Mouse (Mus musculus) layer of hippocampus, adult 8-10 months (tissue): ENCODE measurements at regions not wholly inside any gene's neighbourhood (a gene's known extent, or its start where the extent isn't known, plus 50 kb on each side); places are given as distances from the start of the nearest gene placed in this dataset.

Source experiments
- DNase-seq, 2 experiments: peaks; one replicate each; pipeline ENCODE4 v3.0.0; 2022; ENCODE audit warnings: low spot score in 2 of 2

DNA sequence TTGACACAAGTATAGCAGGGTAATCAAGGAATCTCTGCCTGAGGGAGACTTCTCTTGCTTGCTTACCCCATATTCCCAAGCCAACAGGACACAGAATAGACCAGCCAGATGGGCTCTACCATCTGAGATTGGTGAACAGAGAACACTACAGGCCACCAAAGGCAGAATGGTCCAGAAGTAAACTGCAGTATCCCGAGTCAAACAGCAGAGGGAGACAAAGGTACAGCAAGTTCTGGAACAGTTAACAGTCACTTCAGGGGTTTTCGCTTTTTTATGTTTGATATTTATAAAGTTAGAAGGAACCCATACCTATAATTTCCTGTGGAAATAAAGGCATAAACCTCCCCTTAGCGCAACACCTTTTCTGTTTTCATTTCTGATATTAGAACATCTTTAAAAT, 325.5 kb upstream of the 9130204L05Rik start:
- DNase-seq: peak; percentile 6 to 28
